Mouse (Mus musculus) gastrocnemius, adult 2 months (tissue): Measurements from ENCODE around the gene Wars. TPM values are rescaled to one million over a fixed set of nuclear protein-coding genes. Genes with fewer than 3 reads are reported as not detected.

Experiments used
- DNase-seq: peaks from one replicate; pipeline ENCODE4 v3.0.0; 2022
- H3K27ac ChIP-seq: fragments of 200-600 bp; 2 replicates; pipeline ENCODE4 v1.8.1; 2022; ENCODE audit warnings: mild to moderate bottlenecking
- H3K4me3 ChIP-seq: fragments of 200-600 bp; 2 replicates; pipeline ENCODE4 v1.8.1; 2022; ENCODE audit warnings: mild to moderate bottlenecking, moderate library complexity
- CTCF ChIP-seq: fragments of 200-600 bp; IDR thresholded peaks from 2 replicates; pipeline ENCODE4 v1.8.1; 2022; ENCODE audit warnings: antibody characterized with exemption, mild to moderate bottlenecking, moderate library complexity
- intact Hi-C: fragments of 180-260 bp; cut with DNase I; formaldehyde crosslinking; loops from one replicate; pipeline ENCODE4 v1.15.1; 2025
- total RNA-seq, 2 experiments: library from RNA; stranded (reverse); gene quantifications; 2 replicates each; pipeline ENCODE4 v1.2.3; 2021

The Wars gene
- total RNA-seq, 2 experiments from 2014 or later, result 28.4 to 29.1 TPM

DNA sequence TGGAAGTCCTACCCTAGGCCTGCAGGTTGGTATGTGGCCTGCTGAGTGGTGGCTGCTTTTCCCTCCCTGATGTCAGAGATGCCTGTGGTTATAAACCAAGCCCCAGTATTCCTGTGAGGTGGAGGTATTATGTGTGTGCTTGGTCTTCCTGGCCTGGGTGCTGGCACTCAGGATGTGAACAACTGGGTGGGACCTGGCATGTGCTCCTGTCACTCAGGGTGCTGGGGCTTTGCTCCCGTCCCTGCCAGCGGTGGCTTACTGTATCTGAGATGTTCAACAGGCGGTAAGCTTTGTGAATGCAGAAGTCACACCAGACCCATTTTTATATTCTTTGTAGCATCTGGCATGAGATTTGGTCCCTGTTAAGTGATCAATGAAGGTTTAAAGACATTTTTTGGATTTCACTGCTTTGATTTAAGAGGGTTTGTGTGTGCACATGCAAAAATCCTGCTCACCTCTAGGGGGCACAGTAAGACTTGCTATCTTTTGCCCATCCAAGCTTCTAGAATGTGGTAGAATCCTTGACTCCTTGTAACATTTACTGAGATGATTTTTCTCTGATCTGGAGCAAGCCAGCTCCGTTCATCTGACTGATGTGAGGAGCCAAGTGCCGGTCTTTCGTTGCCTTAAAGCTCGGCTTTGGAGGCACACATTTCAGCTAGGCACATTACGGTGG is 9.8 kb upstream of the Wars start:
- intact Hi-C loops, result loop anchor here (1.0 to 10.0 kb wide), 3 partner anchors 411 to 1495 kb away; no protein-coding TSS in a partner anchor
- peak; percentile 48 for DNase-seq
- Histone ChIP-seq H3K4me3 (no peak overlapping the region), H3K27ac (no peak overlapping the region)
- peak; percentile 83 for TF ChIP-seq CTCF

- peak; percentile 71 for DNase-seq
- peak; percentile 94 for TF ChIP-seq CTCF
- intact Hi-C loops, result loop anchor here (1.0 to 10.0 kb wide), 2 partner anchors 412 to 490 kb away; no protein-coding TSS in a partner anchor
- H3K4me3 ChIP-seq, result no peak overlapping the region
- no peak overlapping the region for H3K27ac ChIP-seq
Measured at GRCm38 (mm10) chr12:108902940-108903339, 9.0 kb upstream of the Wars start.

DNA sequence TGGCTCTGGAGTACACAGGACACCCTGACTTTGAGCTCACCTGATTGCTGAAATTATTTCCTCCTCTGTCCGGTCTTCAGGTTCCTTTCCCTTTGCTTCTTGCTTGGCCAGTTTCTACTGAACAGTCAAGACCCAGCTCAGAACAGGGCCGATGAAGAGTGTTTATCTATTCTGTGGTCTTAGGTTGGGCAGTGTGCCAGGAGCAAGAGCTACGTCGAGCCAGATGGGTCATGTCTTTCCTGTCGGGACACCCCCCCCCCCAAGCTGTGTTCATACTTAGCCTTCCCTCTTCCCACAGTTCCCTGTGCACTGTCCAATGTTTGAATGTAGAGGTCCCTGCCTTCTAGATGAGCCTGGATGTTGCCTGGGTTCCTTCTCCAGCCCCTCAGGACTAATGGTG is 7.4 kb upstream of the Wars start:
- H3K27ac ChIP-seq, result no peak overlapping the region
- DNase-seq, result no peak
- H3K4me3 ChIP-seq, result no peak overlapping the region
- intact Hi-C loops, result loop anchor here (10.0 kb wide), 1 partner anchor 413 kb away; no protein-coding TSS in a partner anchor
- no peak for TF ChIP-seq CTCF

DNA sequence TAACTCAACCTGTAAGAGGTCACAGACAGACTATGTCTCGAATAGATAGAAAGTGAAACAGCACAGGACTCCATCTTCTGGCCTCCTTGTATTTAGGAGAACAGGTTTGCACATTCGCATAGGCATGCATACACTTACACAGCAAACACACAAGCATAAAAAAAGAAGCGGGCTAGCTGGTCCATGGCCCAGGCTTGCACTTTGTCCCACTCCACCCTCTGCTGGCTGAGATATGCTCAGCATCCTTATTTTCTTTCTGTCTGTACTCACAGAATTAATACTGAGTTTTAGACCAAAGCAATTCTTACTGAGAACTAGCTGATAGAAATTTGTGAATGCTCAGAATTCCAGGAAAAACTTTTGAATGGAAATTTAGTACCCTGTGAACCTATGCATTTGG is 2.0 kb upstream of the Wars start:
- intact Hi-C loops, result loop anchor here (5.0 kb wide), 1 partner anchor 84 kb away; no protein-coding TSS in a partner anchor
- TF ChIP-seq CTCF, result peak; percentile 59
- no peak overlapping the region for H3K27ac ChIP-seq
- no peak for DNase-seq
- no peak overlapping the region for H3K4me3 ChIP-seq

GRCm38 (mm10) chr12:108894432-108894816 is 450 bp upstream of the Wars start:
- H3K27ac ChIP-seq, result peak overlapping the region; percentile 91
- DNase-seq, result no peak
- TF ChIP-seq CTCF, result no peak
- H3K4me3 ChIP-seq, result peak overlapping the region; percentile 92
- intact Hi-C loops, result no loop called here

- intact Hi-C loops, result no loop called here
- peak within 1 kb of the TSS; percentile 91 for H3K27ac ChIP-seq
- TF ChIP-seq CTCF, result no peak
- peak within 1 kb of the TSS; percentile 92 for H3K4me3 ChIP-seq
- no peak for DNase-seq
Measured at GRCm38 (mm10) chr12:108892989-108893714, 822 bp downstream of the Wars start, which contains the start of gene Wdr25. TSS of gene Wdr25 (plus strand) at chr12:108893631.

DNA sequence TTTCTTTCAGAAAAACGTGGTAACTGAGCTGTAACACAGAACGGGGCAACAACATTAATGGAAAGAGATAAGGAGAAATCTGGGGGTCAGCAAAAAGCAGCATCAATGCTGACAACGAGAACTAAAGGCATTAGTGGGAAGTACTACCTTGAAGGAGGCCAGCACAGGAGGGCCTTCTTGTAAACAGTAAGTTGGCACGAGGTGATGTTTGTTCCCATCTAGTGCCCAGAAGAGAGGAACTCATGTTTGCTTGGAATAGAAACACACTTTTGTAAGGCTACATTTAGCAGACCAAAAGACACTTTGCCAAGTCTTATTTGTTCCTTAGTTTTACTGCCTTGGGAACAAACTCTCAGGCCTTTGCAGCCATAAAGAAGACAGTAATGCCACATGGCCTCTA is 5.3 kb downstream of the Wars start:
- no peak overlapping the region for H3K4me3 ChIP-seq
- no peak overlapping the region for H3K27ac ChIP-seq
- DNase-seq, result no peak
- no peak for TF ChIP-seq CTCF
- intact Hi-C loops, result no loop called here

DNA sequence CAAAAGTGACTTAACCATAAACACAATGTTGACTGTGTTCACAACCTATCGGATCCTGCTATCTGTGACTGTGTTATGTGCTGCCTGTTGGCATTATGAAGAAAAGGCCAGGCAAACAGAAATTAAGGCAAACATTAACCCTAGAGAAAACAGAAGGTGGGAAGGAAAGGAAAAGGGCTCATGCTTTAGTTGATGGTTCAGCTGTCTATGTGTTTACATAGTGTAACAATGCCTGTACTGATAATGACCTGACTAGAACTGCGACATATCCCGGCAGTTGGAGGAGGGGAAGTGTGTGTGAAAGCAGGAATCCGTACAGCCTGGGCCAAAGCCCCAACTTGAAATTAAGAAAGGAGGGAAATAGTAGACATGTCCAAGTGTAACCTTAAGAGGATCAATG is 6.9 kb downstream of the Wars start:
- intact Hi-C loops, result no loop called here
- no peak overlapping the region for H3K4me3 ChIP-seq
- TF ChIP-seq CTCF, result no peak
- H3K27ac ChIP-seq, result no peak overlapping the region
- no peak for DNase-seq

DNA sequence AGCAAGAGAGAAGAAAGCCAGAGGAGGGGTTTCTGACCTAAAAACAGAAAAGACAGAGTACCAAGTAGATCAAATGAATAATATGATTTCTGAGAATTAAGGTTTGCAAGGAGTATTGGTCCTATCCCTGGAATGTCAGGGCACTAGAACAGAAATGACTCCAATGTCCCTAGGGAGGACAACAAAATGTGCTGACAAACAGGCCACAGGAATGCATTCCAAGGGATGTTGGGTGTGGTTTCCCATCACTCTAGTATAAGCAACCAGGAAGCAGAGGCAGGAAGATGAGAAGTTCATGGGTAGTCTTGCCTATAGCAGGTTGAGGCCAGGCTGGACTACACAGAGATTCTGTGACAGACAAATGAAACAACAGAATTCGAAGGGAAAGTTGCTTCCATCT is 8.1 kb downstream of the Wars start:
- intact Hi-C loops, result no loop called here
- Histone ChIP-seq H3K4me3 (no peak overlapping the region), H3K27ac (peak overlapping the region; percentile 66)
- TF ChIP-seq CTCF, result no peak
- no peak for DNase-seq

DNA sequence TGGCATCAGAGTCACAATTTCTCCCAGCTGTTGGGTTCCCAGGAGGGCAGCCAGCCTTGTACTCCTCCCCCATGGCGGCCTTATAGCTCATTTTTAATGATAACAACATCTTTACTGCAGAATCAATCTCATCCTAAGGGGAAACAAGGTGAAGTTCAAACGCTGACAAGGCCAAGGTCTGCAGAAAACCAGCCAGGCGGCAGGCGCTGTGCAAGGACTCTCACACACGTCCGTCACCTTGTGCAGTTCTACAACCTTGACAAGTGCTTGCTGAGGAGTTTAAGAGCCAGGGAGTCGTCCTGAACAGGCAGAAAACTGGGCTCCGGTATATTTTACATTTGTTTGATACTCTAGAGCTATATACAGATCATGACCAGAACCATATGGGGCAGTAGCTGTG is 11.2 kb downstream of the Wars start:
- no peak for DNase-seq
- intact Hi-C loops, result no loop called here
- no peak overlapping the region for H3K27ac ChIP-seq
- no peak overlapping the region for H3K4me3 ChIP-seq
- no peak for TF ChIP-seq CTCF

GRCm38 (mm10) chr12:108881192-108881591 is 12.8 kb downstream of the Wars start:
- intact Hi-C loops, result no loop called here
- TF ChIP-seq CTCF, result no peak

DNA sequence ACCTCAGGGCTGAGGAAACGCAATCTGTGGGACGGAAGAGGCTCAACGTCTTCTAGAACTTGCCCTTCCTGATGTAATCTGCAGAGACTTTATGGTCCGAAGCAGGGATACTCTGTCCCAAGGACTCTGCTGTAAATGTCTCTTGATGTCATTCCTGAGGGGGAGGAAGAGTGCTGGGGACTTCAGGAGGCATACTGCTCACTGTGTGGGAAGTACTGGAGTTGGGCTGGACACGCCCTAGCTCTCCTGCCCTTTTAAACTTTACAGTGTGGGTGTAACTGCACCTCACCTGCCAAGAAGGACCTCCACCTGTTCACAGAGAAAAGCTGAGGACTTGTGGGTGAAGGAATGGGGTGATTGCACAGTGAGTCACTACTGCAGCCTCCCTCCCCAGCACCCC is 13.4 kb downstream of the Wars start:
- Histone ChIP-seq H3K4me3 (no peak overlapping the region), H3K27ac (no peak overlapping the region)
- intact Hi-C loops, result no loop called here
- DNase-seq, result no peak
- no peak for TF ChIP-seq CTCF

More at GRCm38 (mm10) chr12:108881192-108881591, 12.8 kb downstream of the Wars start:
- no peak for DNase-seq
- Histone ChIP-seq H3K27ac (no peak overlapping the region), H3K4me3 (no peak overlapping the region)

DNA sequence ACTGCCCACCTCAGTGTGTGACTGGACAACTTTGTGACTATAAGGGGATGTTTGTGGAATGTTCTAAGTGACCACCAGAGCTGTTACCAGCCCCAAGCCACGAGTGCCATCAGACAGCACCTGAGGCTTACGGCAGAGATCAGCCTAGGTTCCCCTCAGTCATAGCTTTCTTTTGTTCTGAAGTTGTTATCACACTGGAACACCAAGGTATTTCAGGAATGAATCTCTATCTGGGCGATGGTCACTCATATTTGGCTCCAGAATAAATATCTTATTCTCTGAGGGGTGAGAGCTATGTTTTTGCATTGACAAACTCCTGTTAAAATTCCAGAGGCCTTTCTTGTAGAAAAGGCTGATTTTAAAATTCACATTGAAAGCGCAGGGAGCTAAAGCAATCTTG is 14.8 kb downstream of the Wars start:
- no peak overlapping the region for H3K27ac ChIP-seq
- no peak for TF ChIP-seq CTCF
- H3K4me3 ChIP-seq, result no peak overlapping the region
- DNase-seq, result no peak
- intact Hi-C loops, result no loop called here
